Mouse (Mus musculus): ENCODE measurements around the gene Ankrd34a. TPM values are rescaled to one million over a fixed set of nuclear protein-coding genes. Genes with fewer than 3 reads are reported as not detected.

Gene Ankrd34a
- total RNA-seq (2023) = not detected

DNA sequence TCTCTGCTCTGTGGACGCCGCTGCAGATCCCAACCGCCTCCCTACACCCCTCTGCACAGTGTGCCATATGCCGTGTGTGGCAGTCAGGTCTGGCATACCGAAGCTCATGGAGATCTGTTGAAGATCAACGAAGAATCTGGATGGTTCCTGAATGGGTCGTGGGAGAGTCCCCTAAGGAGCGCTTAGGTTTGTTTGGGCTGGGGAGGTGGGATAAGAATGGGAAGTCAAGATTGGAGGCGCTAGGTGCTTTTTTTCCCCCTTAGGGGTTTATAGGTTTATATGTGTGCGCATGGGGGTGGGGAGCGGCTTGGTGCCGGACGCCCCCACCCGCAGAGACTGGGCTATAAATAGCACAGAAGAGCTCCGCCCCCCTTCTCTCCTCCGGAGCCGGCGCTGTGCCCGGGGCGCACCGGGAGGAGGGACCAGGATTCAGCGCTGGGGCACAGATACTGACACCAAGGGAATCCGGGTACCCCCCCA lies at the start of gene Ankrd34a:
Gene Ankrd34a (plus strand): TSS at position 409 of the 480 bp plus-strand sequence.

DNA sequence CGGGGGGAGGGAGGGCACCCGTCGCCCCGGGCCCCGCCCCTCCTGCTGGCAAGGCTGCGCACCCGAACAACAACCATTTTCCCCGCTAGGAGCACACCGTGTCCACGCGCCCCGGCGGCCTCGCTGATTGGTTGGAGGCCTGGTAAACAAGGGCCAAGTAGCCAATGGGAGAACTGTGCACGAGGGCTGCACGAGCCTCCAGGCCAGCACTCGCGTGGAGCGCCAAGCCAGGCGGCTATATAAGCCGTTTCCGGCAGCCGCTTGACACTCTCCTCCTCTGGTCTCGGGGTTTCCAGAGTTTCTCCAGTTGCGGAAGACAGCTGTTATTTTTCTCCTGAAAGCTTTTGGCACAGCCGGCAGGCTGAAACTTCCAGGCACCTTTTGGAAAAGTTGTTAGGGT lies 38.7 kb upstream of the Ankrd34a start, which contains the start of gene Txnip:
Gene Txnip (plus strand): TSS at position 264 of the 400 bp plus-strand sequence.

DNA sequence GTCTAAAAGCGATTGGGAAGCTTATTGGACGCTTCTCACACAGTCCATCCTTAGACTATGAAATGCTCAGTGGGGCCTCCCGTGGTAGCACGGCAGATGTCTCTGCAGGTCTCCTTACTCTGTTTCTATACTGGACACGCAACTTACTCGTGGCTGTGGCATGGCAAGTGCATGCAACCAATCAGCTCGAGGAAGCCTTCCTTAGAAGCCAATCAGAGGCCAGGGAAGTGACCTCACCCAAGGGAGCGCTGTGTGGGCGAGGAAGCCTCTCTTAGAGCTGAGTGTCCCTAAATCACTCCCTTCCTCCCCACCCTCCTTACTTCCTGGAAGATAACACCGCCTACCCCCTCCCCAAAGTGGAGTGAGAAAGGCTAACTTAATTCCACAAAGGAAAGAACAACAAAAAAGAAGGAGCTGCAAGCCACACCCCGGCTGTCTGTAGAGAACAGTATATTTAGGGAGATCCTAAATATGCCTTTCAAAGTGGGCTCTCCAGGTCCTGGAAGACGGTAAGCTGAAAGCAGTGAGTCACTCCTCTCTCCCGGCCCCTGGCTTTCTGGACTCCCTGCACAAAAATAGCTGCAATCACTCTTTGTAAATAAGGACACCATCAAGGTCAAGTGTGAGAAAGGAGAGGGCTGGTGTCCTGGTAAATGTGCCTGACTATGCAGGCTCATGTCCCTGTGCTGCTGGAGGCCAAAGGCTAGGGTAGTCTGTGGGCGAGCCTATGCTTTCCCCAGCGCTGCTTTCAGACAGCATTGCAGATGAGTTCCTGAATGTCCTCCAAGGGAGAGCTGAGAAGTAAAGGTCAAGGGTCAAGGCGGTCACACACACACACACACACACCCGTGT lies 19.5 kb upstream of the Ankrd34a start, which contains the start of gene Gm16253:
Gene Gm16253 (plus strand): TSS at position 295 of the 852 bp plus-strand sequence.

DNA sequence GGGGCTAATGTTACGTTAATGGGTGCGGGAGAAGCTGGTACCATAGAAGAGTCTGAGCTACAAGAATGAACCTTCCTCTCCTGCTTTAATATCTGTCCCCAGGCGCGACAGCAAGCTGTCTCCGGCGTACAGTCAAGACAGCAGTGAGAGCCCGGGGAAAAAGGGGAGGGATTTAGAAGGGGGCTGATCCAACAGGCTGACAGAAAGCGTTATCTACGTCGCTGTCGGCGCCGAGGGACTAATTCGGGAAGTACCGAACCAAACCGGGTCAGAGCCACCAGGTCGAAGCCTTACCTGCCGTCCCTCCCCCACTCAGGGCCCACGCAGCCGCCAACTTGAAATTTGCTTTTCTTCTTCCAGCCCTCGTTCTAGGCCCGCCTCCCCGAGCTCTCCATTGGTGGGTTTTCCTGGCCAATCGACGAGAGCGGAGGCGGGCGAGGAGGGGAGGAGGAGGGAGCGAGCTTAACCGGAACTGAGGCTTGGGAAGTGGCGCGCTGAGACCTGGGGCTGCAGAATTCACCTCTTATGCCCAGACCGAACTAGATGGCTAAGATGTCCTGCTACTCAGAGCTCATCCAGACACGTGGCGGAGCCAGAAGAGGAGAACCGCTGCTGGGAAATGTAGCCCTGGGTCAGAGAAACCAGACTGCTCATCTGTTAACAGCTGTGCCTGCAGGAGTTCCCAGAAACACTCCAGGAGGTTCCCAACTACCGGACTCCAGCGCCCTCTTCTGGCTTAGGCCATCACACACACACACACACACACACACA lies 2.5 kb upstream of the Ankrd34a start, which contains the start of gene Polr3gl:
Gene Polr3gl (minus strand): TSS at position 392 of the 771 bp plus-strand sequence.

DNA sequence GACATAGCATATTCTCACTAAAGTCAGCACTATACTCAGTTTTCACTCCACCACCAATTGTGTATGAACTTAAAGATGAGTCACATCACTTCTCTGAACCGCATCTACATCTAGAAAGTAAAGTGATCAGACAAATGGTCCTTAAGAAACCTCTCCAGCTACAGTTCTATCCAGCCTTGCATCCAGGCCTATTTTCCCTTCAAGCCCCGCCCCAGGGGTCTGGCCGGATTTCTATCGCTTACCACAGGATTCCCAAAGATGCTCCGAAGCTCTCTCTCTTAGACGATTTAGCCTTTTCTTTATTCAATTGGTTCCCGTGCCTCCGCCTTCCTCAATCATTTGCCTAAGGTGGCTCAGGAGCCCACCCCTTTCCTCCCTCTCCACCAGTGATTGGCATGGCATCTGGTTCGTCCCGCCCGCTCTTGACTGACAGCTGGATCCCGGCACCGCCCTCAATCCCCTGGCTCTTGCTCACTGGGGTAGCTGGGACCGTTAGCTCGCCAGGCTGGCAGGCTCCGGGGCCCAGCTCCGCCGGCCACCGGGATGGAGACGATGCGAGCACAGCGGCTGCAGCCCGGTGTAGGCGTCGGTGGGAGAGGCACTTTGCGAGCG lies 4.3 kb downstream of the Ankrd34a start, which contains the start of gene Lix1l:
Gene Lix1l (plus strand): TSS at position 511 of the 612 bp plus-strand sequence.

DNA sequence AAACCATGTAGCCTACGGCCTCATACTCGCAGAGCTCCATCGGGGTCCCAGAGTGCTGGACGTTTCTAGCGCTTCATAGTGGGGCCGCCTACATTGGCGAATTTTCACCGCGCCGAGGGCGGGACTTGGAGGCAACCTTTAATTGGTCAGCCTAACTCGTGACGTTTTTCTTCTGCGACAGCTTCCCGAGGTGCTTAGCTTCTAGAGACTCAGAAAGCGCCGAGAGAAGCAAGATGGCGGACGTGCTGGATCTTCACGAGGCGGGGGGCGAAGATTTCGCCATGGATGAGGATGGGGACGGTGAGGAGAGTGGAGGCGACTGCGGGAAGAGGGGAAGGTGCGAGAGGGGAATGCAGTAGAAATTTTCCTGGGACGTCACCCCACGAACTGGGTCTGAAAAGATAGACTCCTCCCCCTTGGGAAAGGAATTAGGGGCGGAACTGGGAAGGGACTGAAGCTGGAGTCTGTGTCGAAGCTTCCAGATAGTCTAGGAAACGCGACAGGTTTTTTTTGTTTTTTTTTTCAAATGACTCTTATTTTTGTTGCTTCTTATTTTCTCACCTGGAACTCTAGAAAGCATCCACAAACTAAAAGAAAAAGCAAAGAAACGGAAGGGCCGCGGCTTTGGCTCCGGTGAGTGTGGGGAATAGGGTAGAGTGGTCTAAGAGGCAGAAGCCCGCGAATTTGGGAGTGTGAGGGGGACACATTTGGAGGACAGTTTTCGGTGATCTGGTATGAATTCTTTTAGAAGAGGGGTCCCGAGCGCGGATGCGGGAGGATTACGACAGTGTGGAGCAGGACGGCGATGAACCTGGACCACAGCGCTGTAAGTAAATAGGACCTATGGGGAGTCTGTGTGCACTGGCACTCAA lies 33.5 kb downstream of the Ankrd34a start, which contains the start of gene Rbm8a:
Gene Rbm8a (plus strand): TSS at position 205 of the 872 bp plus-strand sequence.

DNA sequence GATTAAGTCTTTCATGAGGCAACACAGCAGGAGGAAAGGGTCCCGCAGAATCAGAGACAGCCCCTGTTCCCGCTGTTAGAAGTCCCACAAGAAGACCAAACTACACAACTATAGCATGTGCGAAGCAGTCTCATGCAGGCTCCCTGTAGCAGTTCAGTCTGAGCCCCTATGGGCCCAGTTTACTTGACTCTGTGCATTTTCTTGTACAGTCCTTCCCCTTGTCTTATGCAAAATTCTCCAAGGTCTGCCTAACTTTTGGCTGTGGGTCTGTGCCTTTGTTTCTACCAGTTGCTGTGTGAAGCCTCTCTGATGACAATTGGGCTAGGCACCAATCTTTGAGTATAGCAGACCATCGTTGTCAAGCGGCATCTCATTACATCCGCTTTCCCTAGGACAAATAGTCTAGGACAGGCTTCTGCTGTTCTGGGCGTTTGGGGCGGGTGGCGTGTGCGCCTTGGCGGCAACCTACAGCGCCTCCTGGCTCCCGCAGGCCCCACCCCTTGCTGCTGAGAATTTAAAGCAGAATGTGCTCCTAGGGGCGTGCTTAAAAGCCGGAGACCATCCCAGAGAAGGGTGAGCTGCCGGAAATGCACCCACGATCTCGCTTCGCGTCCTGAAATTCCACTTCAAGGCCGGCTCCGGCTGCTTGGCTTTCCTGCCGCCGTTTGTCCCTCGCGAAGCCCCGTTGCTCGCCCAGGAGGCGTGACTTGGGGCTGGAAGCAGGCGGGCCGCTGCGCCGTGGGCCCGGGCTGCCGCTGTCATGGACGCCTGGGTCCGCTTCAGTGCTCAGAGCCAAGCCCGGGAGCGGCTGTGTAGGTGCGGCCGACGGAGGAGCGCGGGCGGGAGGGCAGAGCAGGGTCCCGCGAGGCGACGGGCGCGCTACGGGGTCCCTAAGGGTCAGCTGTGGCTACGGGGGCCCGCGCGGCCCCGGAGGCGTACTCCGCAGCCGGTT lies 38.8 kb downstream of the Ankrd34a start, which contains the start of the genes Pex11b and Gm42957:
Gene Pex11b (plus strand): TSS at position 449 of the 952 bp plus-strand sequence.
Gene Gm42957 (plus strand): TSS at position 547 of the 952 bp plus-strand sequence.

DNA sequence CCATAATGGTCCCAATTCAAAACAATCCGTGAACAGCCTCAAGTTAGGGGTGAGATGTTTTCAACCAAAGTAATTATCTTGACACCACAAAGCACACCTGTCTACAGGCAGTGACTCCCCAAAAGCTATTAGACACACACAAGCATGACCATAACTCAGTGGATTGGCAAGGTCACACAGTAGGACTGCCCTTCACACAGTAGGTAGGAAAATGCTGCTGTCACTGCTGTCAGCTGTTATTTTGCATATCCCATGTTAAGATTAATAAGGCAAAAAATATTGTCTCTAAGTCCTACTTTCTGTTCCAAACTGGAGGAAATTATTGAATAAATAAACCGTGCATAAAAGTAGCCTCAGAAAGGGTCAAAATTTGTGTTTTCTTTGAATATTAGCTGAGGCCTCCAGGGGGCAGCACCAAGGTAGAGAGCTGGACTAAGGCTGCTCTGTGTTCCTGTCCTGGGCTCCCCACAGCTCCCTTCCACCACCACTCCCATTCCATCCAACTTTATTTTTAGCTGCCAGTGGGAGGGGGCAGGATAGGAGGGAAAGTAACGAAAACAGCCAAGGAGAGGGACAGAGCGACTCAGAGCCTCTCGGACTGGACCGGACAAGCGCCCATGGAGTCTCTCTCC lies 48.7 kb downstream of the Ankrd34a start, which contains the start of gene Itga10:
Gene Itga10 (plus strand): TSS at position 567 of the 632 bp plus-strand sequence.

Other genes with a start within 250 kb of the Ankrd34a start
- gene BC107364, start 144.3 kb upstream of the Ankrd34a start, total RNA-seq (2023) = not detected
- gene Hfe2, start 71.5 kb upstream of the Ankrd34a start, total RNA-seq (2023) = not detected
- gene Txnip, start 38.7 kb upstream of the Ankrd34a start, total RNA-seq (2023) = 652 TPM
- not detected for gene Gm16253, start 19.7 kb upstream of the Ankrd34a start, total RNA-seq (2023)
- 33.5 TPM for gene Polr3gl, start 2.5 kb upstream of the Ankrd34a start, total RNA-seq (2023)
- gene Lix1l, start 4.5 kb downstream of the Ankrd34a start, total RNA-seq (2023) = 0.44 TPM
- 83.5 TPM for gene Rbm8a, start 33.3 kb downstream of the Ankrd34a start, total RNA-seq (2023)
- gene Pex11b, start 38.7 kb downstream of the Ankrd34a start, total RNA-seq (2023) = 29.4 TPM
- 0.21 TPM for gene Gm42957, start 38.8 kb downstream of the Ankrd34a start, total RNA-seq (2023)
- 3.3 TPM for gene Itga10, start 48.9 kb downstream of the Ankrd34a start, total RNA-seq (2023)
- not detected for gene Ankrd35, start 73.5 kb downstream of the Ankrd34a start, total RNA-seq (2023)
- gene Pias3, start 99.7 kb downstream of the Ankrd34a start, total RNA-seq (2023) = 14.2 TPM
- 0.97 TPM for gene Nudt17, start 111.9 kb downstream of the Ankrd34a start, total RNA-seq (2023)
- gene Polr3c, start 131.0 kb downstream of the Ankrd34a start, total RNA-seq (2023) = 58.2 TPM
- gene Rnf115, start 131.0 kb downstream of the Ankrd34a start, total RNA-seq (2023) = 48.9 TPM
- not detected for gene Pdzk1, start 232.6 kb downstream of the Ankrd34a start, total RNA-seq (2023)
- 2.1 TPM for gene Cd160, start 232.7 kb downstream of the Ankrd34a start, total RNA-seq (2023)

Data from CD4-positive naive resting alpha-beta T cell, adult 76 days (primary cell).